Mouse (Mus musculus) lung, postnatal 10 days (tissue): ENCODE measurements at regions not wholly inside any gene's neighbourhood (a gene's known extent, or its start where the extent isn't known, plus 50 kb on each side); places are given as distances from the start of the nearest gene placed in this dataset.
A peak's percentile ranks its signal among the peaks of the same experiment; 100 is the strongest.
"Not testable (repeated sequence)": the region's sequence is repeated elsewhere in the genome, so short reads cannot be mapped to it uniquely, and the experiment has no call there.

Source experiments
- DNase-seq: peaks from one replicate; pipeline ENCODE4 v3.0.0; 2021

GRCm38 (mm10) chr17:42956588-42956987, 59.8 kb upstream of the Tnfrsf21 start:
- no peak for DNase-seq

- no peak for DNase-seq
These were observed 61.6 kb upstream of the Tnfrsf21 start for GRCm38 (mm10) chr17:42954722-42955121.

- DNase-seq: no peak
These were observed 68.0 kb upstream of the Cd2ap start for GRCm38 (mm10) chr17:42944453-42944852.

- peak; percentile 88 for DNase-seq
These were observed 66.8 kb upstream of the Cd2ap start for GRCm38 (mm10) chr17:42943272-42943696.

- no peak for DNase-seq
These were observed 63.0 kb upstream of the Cd2ap start for GRCm38 (mm10) chr17:42939476-42939875.

GRCm38 (mm10) chr17:42938579-42938978, 62.1 kb upstream of the Cd2ap start:
- peak; percentile 5 for DNase-seq

- not testable (repeated sequence) for DNase-seq
These were observed 61.0 kb upstream of the Cd2ap start for GRCm38 (mm10) chr17:42937480-42937879.

GRCm38 (mm10) chr17:42934068-42934467, 57.6 kb upstream of the Cd2ap start:
- no peak for DNase-seq

GRCm38 (mm10) chr17:42933335-42934004, 57.0 kb upstream of the Cd2ap start:
- DNase-seq: no peak

GRCm38 (mm10) chr17:42927320-42927719, 50.9 kb upstream of the Cd2ap start:
- no peak for DNase-seq
